In genomic region chr15:103039609-103040008, GRCm38 (mm10) we compare ENCODE assay signal across 19 mouse cellular contexts. TPM values are rescaled to one million over a fixed set of nuclear protein-coding genes. Genes with fewer than 3 reads are reported as not detected.
DNase-seq lines count a peak whose midpoint lies in the region; ATAC-seq lines count a peak whose summit lies in the region.
"Had no signal": no experiment of that assay in that cellular context is flagged by ENCODE, and none has a peak within 500 bp of the region (broad histone marks: within the 10 kb centered on the region; RNA-seq: fewer than 3 reads in every experiment).

No protein-coding gene starts in this region.

- WGBS in kidney, embryonic 16.5 days: 38% methylated on average over 3 of the region's 3 CpGs
- WGBS in stomach, embryonic 16.5 days: 28% methylated on average over 3 of the region's 3 CpGs

- H3K36me3 ChIP-seq in kidney, embryonic 16.5 days (ENCODE audit: insufficient read depth, low read length): no peaks in the 10 kb centered on the region
- H3K36me3 ChIP-seq in stomach, embryonic 16.5 days (ENCODE audit: control insufficient read depth, insufficient read depth, low read length): no peaks in the 10 kb centered on the region

- peaks cover 26% of the 10 kb centered on the region for H3K27me3 ChIP-seq in kidney, embryonic 16.5 days (ENCODE audit: insufficient read depth, low read length)
- H3K27me3 ChIP-seq in stomach, embryonic 16.5 days (ENCODE audit: control insufficient read depth, insufficient read depth, low read length): no peaks in the 10 kb centered on the region

- H3K9me3 ChIP-seq in kidney, embryonic 16.5 days (ENCODE audit: low read length): no peaks in the 10 kb centered on the region
- H3K9me3 ChIP-seq in stomach, embryonic 16.5 days (replicated peaks; ENCODE audit: control insufficient read depth, low read length): no peaks in the 10 kb centered on the region
- H3K9me3 ChIP-seq: G1E had no signal

- H3K27ac ChIP-seq in kidney, embryonic 16.5 days (ENCODE audit: low read length): peak overlapping the region; percentile 30; the same call in 1 of the 2 replicates
- H3K27ac ChIP-seq in stomach, embryonic 16.5 days (ENCODE audit: low read length): peak overlapping the region; percentile 87

- no peak for ATAC-seq in kidney, embryonic 16.5 days (ENCODE audit: low FRiP score, low TSS enrichment)
- ATAC-seq in stomach, embryonic 16.5 days (ENCODE audit: insufficient read depth, low FRiP score): peak; percentile 15; the same call in 1 of the 2 replicates
- ATAC-seq: CD4-positive, CD25-positive, alpha-beta regulatory T cell, adult 4 months; forebrain, embryonic 14.5 days had no signal

- H3K9ac ChIP-seq in kidney, embryonic 16.5 days (replicated peaks; ENCODE audit: low read length): 0 out of 2 replicates have a peak overlapping the region, but pooled peaks have one; percentile 15
- no peak overlapping the region for H3K9ac ChIP-seq in stomach, embryonic 16.5 days (ENCODE audit: low read length)

- peaks cover 70% of the 10 kb centered on the region for H3K4me1 ChIP-seq in kidney, embryonic 16.5 days (ENCODE audit: insufficient read depth, low read length)
- H3K4me1 ChIP-seq in stomach, embryonic 16.5 days (ENCODE audit: control insufficient read depth, insufficient read depth, low read length): peaks cover 32% of the 10 kb centered on the region

- H3K4me3 ChIP-seq in kidney, embryonic 16.5 days (ENCODE audit: low read length): no peak overlapping the region
- no peak overlapping the region for H3K4me3 ChIP-seq in stomach, embryonic 16.5 days (replicated peaks; ENCODE audit: low read length)

- peak; percentile 40 to 49 for DNase-seq in cerebellum, postnatal 10 days
- no peak for DNase-seq in cerebellum, adult 11-12 months
- no peak for DNase-seq in kidney, postnatal 36 days
- peak; percentile 54 for DNase-seq in neural tube, embryonic 10.5 days (ENCODE audit: extremely low spot score, low spot score)
- no peak for DNase-seq in testis, postnatal 14 days (ENCODE audit: low spot score)
- no peak for DNase-seq in spleen, postnatal 4 days (ENCODE audit: low spot score in 2 of 2)
- DNase-seq: gastrocnemius, postnatal 36 days; kidney, adult 11 months; layer of hippocampus, postnatal 36 days; lung, adult 18-20 months; lung, postnatal 36 days; thymus, adult 18-20 months had no signal

- no peak overlapping the region for H3K4me2 ChIP-seq in kidney, embryonic 16.5 days (replicated peaks; ENCODE audit: low read depth, low read length)
- 0 out of 2 replicates have a peak overlapping the region, but pooled peaks have one; percentile 60 for H3K4me2 ChIP-seq in stomach, embryonic 16.5 days (ENCODE audit: low read depth, low read length)
- H3K4me2 ChIP-seq: heart, embryonic 11.5 days had no signal

RNA-seq across cellular contexts. Expression of gene Hoxc4, which starts 20.9 kb away (rescaled TPM):
- 6.9 and 8.6 TPM in 2 replicates for polyA plus RNA-seq in kidney, embryonic 16.5 days (2015; fragmentation: Nextera tagmentation; extraction: Ambion mirVana)
- polyA plus RNA-seq in stomach, embryonic 16.5 days (2015; fragmentation: Nextera tagmentation; extraction: Ambion mirVana): 19.0 and 20.0 TPM in 2 replicates
- polyA plus RNA-seq: CD4-positive, CD25-positive, alpha-beta regulatory T cell, adult 4 months; forebrain, embryonic 14.5 days; liver, adult 2 months had no signal

RNA-seq across cellular contexts. Expression of gene Hoxc6, which starts 41.6 kb away (rescaled TPM):
- 7.6 and 11.0 TPM in 2 replicates for polyA plus RNA-seq in kidney, embryonic 16.5 days (2015; fragmentation: Nextera tagmentation; extraction: Ambion mirVana)
- polyA plus RNA-seq in stomach, embryonic 16.5 days (2015; fragmentation: Nextera tagmentation; extraction: Ambion mirVana): 3.3 and 3.8 TPM in 2 replicates
- polyA plus RNA-seq: CD4-positive, CD25-positive, alpha-beta regulatory T cell, adult 4 months; forebrain, embryonic 14.5 days; liver, adult 2 months had no signal

RNA-seq across cellular contexts. Expression of gene Hoxc8, which starts 49.2 kb away (rescaled TPM):
- polyA plus RNA-seq in kidney, embryonic 16.5 days (2015; fragmentation: Nextera tagmentation; extraction: Ambion mirVana): 6.6 and 9.2 TPM in 2 replicates
- polyA plus RNA-seq in stomach, embryonic 16.5 days (2015; fragmentation: Nextera tagmentation; extraction: Ambion mirVana): 2.0 and 2.5 TPM in 2 replicates
- polyA plus RNA-seq: forebrain, embryonic 14.5 days; liver, adult 2 months had no signal

Comparison
In these comparisons a context has a peak if more than half of its experiments do, and no peak if none do; other contexts are left out.
1. DNase-seq: peak in cerebellum, postnatal 10 days (2 of 2) and neural tube, embryonic 10.5 days (single experiment); none in cerebellum, adult 11-12 months (single experiment), kidney, postnatal 36 days (0 of 2), testis, postnatal 14 days (single experiment) and spleen, postnatal 4 days (0 of 2).